Mouse (Mus musculus) intestine, embryonic 14.5 days (tissue): ENCODE measurements around the gene B230104I21Rik. TPM values are rescaled to one million over a fixed set of nuclear protein-coding genes. Genes with fewer than 3 reads are reported as not detected.

Experiments used
- ATAC-seq: fragments of 200-750 bp; cut with Nextera tagmentation; replicated peaks from 2 replicates; pipeline ENCODE4 v1.8.0; 2017; ENCODE audit warnings: low read depth, moderate number of reproducible peaks, moderate TSS enrichment, moderate library complexity; ENCODE audit not compliant: low FRiP score, low TSS enrichment
- DNase-seq: peaks from one replicate; pipeline ENCODE4 v3.0.0-alpha.2; 2018; ENCODE audit warnings: low spot score
- H3K27ac ChIP-seq: fragments of 300-500 bp; sonication (generic); 2 replicates; pipeline ENCODE4 v1.5.1; 2014; ENCODE audit warnings: low read depth, mild to moderate bottlenecking, control low read depth
- H3K27me3 ChIP-seq: fragments of 300-500 bp; sonication (generic); replicated peaks from 2 replicates; pipeline ENCODE4 v1.6.1; 2014; ENCODE audit warnings: low read length, control low read depth; ENCODE audit not compliant: control insufficient read depth, insufficient read depth
- H3K36me3 ChIP-seq: fragments of 300-500 bp; sonication (generic); 2 replicates; pipeline ENCODE4 v1.6.1; 2014; ENCODE audit warnings: low read length, control low read depth; ENCODE audit not compliant: control insufficient read depth, insufficient read depth
- H3K4me1 ChIP-seq: fragments of 300-500 bp; sonication (generic); replicated peaks from 2 replicates; pipeline ENCODE4 v1.6.1; 2014; ENCODE audit warnings: low read length, control low read depth, mixed read lengths; ENCODE audit not compliant: control insufficient read depth, insufficient read depth
- H3K4me2 ChIP-seq: fragments of 300-500 bp; sonication (generic); 2 replicates; pipeline ENCODE4 v1.6.1; 2014; ENCODE audit warnings: low read length
- H3K4me3 ChIP-seq: fragments of 300-500 bp; sonication (generic); 2 replicates; pipeline ENCODE4 v1.5.1; 2014; ENCODE audit warnings: low read depth, low read length, control low read depth, mixed read lengths
- H3K9ac ChIP-seq: fragments of 300-500 bp; sonication (generic); 2 replicates; pipeline ENCODE4 v1.6.1; 2014; ENCODE audit warnings: mild to moderate bottlenecking, low read length
- H3K9me3 ChIP-seq: fragments of 300-500 bp; sonication (generic); 2 replicates; pipeline ENCODE4 v1.6.1; 2016; ENCODE audit warnings: low read length, control low read depth; ENCODE audit not compliant: control insufficient read depth
- WGBS: fragments of 180-500 bp; shearing (Covaris S2); extraction: QIAGEN DNeasy Blood & Tissue Kit; methylation state at CpG from one replicate; pipeline ENCODE4 v1.1.7; 2014; 5-methylcytosine and 5-hydroxymethylcytosine counted together
- polyA plus RNA-seq: library from polyadenylated mRNA; unstranded; fragments of >200 nt; fragmentation: Nextera tagmentation; extraction: Ambion mirVana; gene quantifications from 2 replicates; pipeline ENCODE4 v1.2.1, GENCODE M21; 2014

B230104I21Rik gene
- polyA plus RNA-seq, 1 experiment from 2014 or later, result 0.22 TPM

GRCm38 (mm10) chr4:154371542-154372247, 35.8 kb downstream of the B230104I21Rik start:
- Histone ChIP-seq H3K4me2 (no peak overlapping the region), H3K9ac (no peak overlapping the region), H3K27ac (no peak overlapping the region), H3K4me3 (no peak overlapping the region), H3K9me3 (no peaks in the 10 kb centered on the region), H3K36me3 (no peaks in the 10 kb centered on the region), H3K27me3 (no peaks in the 10 kb centered on the region), H3K4me1 (0 out of 2 replicates have a peak, but pooled peaks cover 5% of the 10 kb centered on the region)
- WGBS, result 67% methylated on average over 13 of the region's 13 CpGs
- DNase-seq, result no peak
- no peak for ATAC-seq

GRCm38 (mm10) chr4:154375939-154376625, 40.2 kb downstream of the B230104I21Rik start:
- DNase-seq (no peak), ATAC-seq (no peak)
- Histone ChIP-seq H3K4me1 (0 out of 2 replicates have a peak, but pooled peaks cover 5% of the 10 kb centered on the region), H3K27me3 (no peaks in the 10 kb centered on the region), H3K36me3 (no peaks in the 10 kb centered on the region), H3K4me3 (no peak overlapping the region), H3K9me3 (no peaks in the 10 kb centered on the region), H3K9ac (no peak overlapping the region), H3K27ac (no peak overlapping the region), H3K4me2 (no peak overlapping the region)
- 60% methylated on average over 10 of the region's 10 CpGs for WGBS

- Histone ChIP-seq H3K4me2 (no peak overlapping the region), H3K27ac (no peak overlapping the region), H3K4me3 (no peak overlapping the region), H3K9ac (no peak overlapping the region), H3K36me3 (no peaks in the 10 kb centered on the region), H3K9me3 (no peaks in the 10 kb centered on the region), H3K4me1 (no peaks in the 10 kb centered on the region), H3K27me3 (no peaks in the 10 kb centered on the region)
- ATAC-seq (no peak), DNase-seq (no peak)
- WGBS, result 88% methylated on average over 2 of the region's 2 CpGs
These were observed 42.9 kb downstream of the B230104I21Rik start for GRCm38 (mm10) chr4:154378876-154379275.

- Histone ChIP-seq H3K9ac (no peak overlapping the region), H3K27me3 (no peaks in the 10 kb centered on the region), H3K36me3 (no peaks in the 10 kb centered on the region), H3K9me3 (no peaks in the 10 kb centered on the region), H3K27ac (no peak overlapping the region), H3K4me2 (no peak overlapping the region), H3K4me3 (no peak overlapping the region), H3K4me1 (peaks cover 6% of the 10 kb centered on the region)
- 68% methylated on average over 8 of the region's 8 CpGs for WGBS
- ATAC-seq (no peak), DNase-seq (no peak)
These were observed 49.3 kb downstream of the B230104I21Rik start for GRCm38 (mm10) chr4:154385208-154385607.

- WGBS, result 66% methylated on average over 2 of the region's 2 CpGs
- Histone ChIP-seq H3K4me2 (no peak overlapping the region), H3K27me3 (no peaks in the 10 kb centered on the region), H3K27ac (no peak overlapping the region), H3K4me1 (peaks cover 13% of the 10 kb centered on the region), H3K9ac (no peak overlapping the region), H3K4me3 (no peak overlapping the region), H3K36me3 (no peaks in the 10 kb centered on the region), H3K9me3 (no peaks in the 10 kb centered on the region)
- DNase-seq, result no peak
- ATAC-seq, result no peak
These were observed 50.0 kb downstream of the B230104I21Rik start for GRCm38 (mm10) chr4:154385918-154386317.

- Histone ChIP-seq H3K4me1 (peaks cover 14% of the 10 kb centered on the region), H3K9me3 (no peaks in the 10 kb centered on the region), H3K4me3 (no peak overlapping the region), H3K27me3 (no peaks in the 10 kb centered on the region), H3K9ac (no peak overlapping the region), H3K36me3 (no peaks in the 10 kb centered on the region), H3K27ac (no peak overlapping the region), H3K4me2 (no peak overlapping the region)
- ATAC-seq (no peak), DNase-seq (no peak)
- 27% methylated on average over 8 of the region's 8 CpGs for WGBS
These were observed 50.9 kb downstream of the B230104I21Rik start for GRCm38 (mm10) chr4:154386810-154387209.

- H3K27me3 ChIP-seq, result no peaks in the 10 kb centered on the region
- no peak overlapping the region for H3K27ac ChIP-seq
- H3K9me3 ChIP-seq, result no peaks in the 10 kb centered on the region
- no peak for DNase-seq
- WGBS, result 80% methylated on average over 2 of the region's 2 CpGs
- H3K4me1 ChIP-seq, result peaks cover 14% of the 10 kb centered on the region
- ATAC-seq, result no peak
- no peak overlapping the region for H3K9ac ChIP-seq
- no peak overlapping the region for H3K4me3 ChIP-seq
- H3K4me2 ChIP-seq, result no peak overlapping the region
- H3K36me3 ChIP-seq, result no peaks in the 10 kb centered on the region
These were observed 53.7 kb downstream of the B230104I21Rik start for GRCm38 (mm10) chr4:154389641-154390040.

- ATAC-seq (no peak), DNase-seq (no peak)
- H3K4me3 ChIP-seq, result no peak overlapping the region
- H3K9me3 ChIP-seq, result no peaks in the 10 kb centered on the region
- no peaks in the 10 kb centered on the region for H3K36me3 ChIP-seq
- peak overlapping the region; percentile 70; the same call in 1 of the 2 replicates for H3K27ac ChIP-seq
- WGBS, result 18% methylated on average over 20 of the region's 20 CpGs
- no peaks in the 10 kb centered on the region for H3K27me3 ChIP-seq
- peaks cover 14% of the 10 kb centered on the region for H3K4me1 ChIP-seq
- peak overlapping the region; percentile 1; the same call in 1 of the 2 replicates for H3K4me2 ChIP-seq
- peak overlapping the region; percentile 16; the same call in 1 of the 2 replicates for H3K9ac ChIP-seq
These were observed 54.6 kb downstream of the B230104I21Rik start for GRCm38 (mm10) chr4:154390333-154391080.
